Mouse (Mus musculus): ENCODE measurements at regions not wholly inside any gene's neighbourhood (a gene's known extent, or its start where the extent isn't known, plus 50 kb on each side); places are given as distances from the start of the nearest gene placed in this dataset.

DNA sequence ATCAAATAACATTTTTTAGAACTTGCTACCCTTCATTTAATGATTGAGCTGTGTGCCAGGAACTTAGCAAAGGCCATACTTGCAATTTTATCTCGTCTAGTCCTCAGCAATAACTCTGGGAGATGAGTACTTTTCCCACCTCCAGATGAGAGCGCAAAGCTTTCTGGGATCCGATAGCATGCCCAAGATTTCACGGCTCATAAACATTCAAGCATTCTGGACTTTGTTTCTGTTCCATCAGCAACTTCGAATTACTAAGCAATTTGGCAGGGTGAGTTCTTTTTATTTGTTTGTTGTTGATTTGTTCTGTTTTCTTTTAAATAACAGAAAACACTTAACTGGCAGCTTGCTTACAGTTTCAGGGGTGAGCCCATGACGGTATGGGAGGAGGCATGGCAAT lies 224.6 kb upstream of the Bmper start:
- H3K4me3 ChIP-seq (ENCODE audit: insufficient read depth in 1 of 2, low read depth in 2 of 2, low read length in 2 of 2): no peak overlapping the region
- no peaks in the 10 kb centered on the region for H3K9me3 ChIP-seq (ENCODE audit: control insufficient read depth, low read length)
- DNase-seq (ENCODE audit: low read depth in 3 of 3, low spot score in 3 of 3) (no peak), ATAC-seq (ENCODE audit: insufficient read depth) (no peak)
- H3K27me3 ChIP-seq (ENCODE audit: control insufficient read depth, insufficient read depth, low read length): no peaks in the 10 kb centered on the region
- no peak overlapping the region for H3K4me2 ChIP-seq (ENCODE audit: low read depth)
- no peak overlapping the region for H3K27ac ChIP-seq
- WGBS (ENCODE audit: insufficient replicate concordance): 66% methylated on average over 6 of the region's 6 CpGs
- no peaks in the 10 kb centered on the region for H3K4me1 ChIP-seq (replicated peaks; ENCODE audit: control insufficient read depth in 2 of 2, insufficient read depth in 2 of 2, low read length in 1 of 2)
- H3K36me3 ChIP-seq (replicated peaks; ENCODE audit: control insufficient read depth, insufficient read depth, low read depth): no peaks in the 10 kb centered on the region
- H3K9ac ChIP-seq (replicated peaks): no peak overlapping the region
- no peak for TF ChIP-seq EP300 (IDR thresholded peaks at IDR 0.05; ENCODE audit: low read depth)
- no peak for TF ChIP-seq CTCF (IDR thresholded peaks at IDR 0.05; ENCODE audit: low read depth)

DNA sequence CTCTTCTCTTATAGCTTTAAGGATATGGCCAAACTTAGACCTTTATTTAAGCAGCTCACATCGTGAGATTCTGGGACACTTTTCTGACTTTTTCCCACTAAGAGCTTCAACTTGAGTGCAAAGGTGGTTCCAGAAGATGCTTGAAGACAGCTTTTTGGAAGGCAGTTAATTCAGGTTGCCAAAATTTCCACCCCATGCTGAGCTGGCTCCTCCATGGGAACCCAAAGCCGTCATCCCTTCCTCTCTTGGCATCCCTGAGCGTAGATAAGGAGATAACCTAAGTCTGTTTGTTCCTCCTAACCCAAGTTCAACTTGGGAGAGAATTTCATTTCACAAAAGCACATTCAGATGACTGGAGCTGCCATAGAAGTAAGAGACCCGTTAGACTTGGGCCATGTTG lies 223.7 kb upstream of the Bmper start:
- no peak for ATAC-seq (ENCODE audit: insufficient read depth)
- TF ChIP-seq EP300 (IDR thresholded peaks at IDR 0.05; ENCODE audit: low read depth) (no peak), CTCF (IDR thresholded peaks at IDR 0.05; ENCODE audit: low read depth) (no peak)
- no peaks in the 10 kb centered on the region for H3K4me1 ChIP-seq (replicated peaks; ENCODE audit: control insufficient read depth in 2 of 2, insufficient read depth in 2 of 2, low read length in 1 of 2)
- H3K36me3 ChIP-seq (replicated peaks; ENCODE audit: control insufficient read depth, insufficient read depth, low read depth): no peaks in the 10 kb centered on the region
- no peak for DNase-seq (ENCODE audit: low read depth in 3 of 3, low spot score in 3 of 3)
- no peak overlapping the region for H3K4me3 ChIP-seq (ENCODE audit: insufficient read depth in 1 of 2, low read depth in 2 of 2, low read length in 2 of 2)
- no peak overlapping the region for H3K4me2 ChIP-seq (ENCODE audit: low read depth)
- no peak overlapping the region for H3K27ac ChIP-seq
- 47% methylated on average over 4 of the region's 4 CpGs for WGBS (ENCODE audit: insufficient replicate concordance)
- H3K9me3 ChIP-seq (ENCODE audit: control insufficient read depth, low read length): no peaks in the 10 kb centered on the region
- H3K9ac ChIP-seq (replicated peaks): no peak overlapping the region
- H3K27me3 ChIP-seq (ENCODE audit: control insufficient read depth, insufficient read depth, low read length): no peaks in the 10 kb centered on the region

DNA sequence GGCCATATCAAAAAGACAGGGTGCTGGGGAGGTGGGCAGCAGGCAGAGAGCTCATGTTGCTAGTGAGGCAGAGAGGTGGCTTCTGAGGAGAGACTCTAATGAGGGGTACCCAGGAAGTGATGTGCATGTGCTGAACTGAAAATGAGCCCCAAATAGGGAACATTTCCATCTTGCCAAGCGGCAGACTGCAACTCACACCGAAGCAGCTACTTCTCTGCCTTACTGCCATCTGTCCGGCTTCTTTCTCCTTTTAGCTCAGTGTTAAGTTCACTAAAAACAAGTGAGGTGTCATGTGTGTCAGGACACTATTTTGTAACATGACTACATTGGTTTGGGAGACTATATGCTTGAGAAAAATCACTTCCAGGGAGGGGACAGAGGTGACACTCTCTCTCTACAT lies 222.7 kb upstream of the Bmper start:
- WGBS (ENCODE audit: insufficient replicate concordance): 71% methylated on average over 3 of the region's 3 CpGs
- Histone ChIP-seq H3K4me1 (replicated peaks; ENCODE audit: control insufficient read depth in 2 of 2, insufficient read depth in 2 of 2, low read length in 1 of 2) (no peaks in the 10 kb centered on the region), H3K9me3 (ENCODE audit: control insufficient read depth, low read length) (no peaks in the 10 kb centered on the region), H3K9ac (replicated peaks) (no peak overlapping the region), H3K4me3 (ENCODE audit: insufficient read depth in 1 of 2, low read depth in 2 of 2, low read length in 2 of 2) (no peak overlapping the region), H3K27ac (no peak overlapping the region), H3K4me2 (ENCODE audit: low read depth) (no peak overlapping the region), H3K36me3 (replicated peaks; ENCODE audit: control insufficient read depth, insufficient read depth, low read depth) (no peaks in the 10 kb centered on the region), H3K27me3 (ENCODE audit: control insufficient read depth, insufficient read depth, low read length) (no peaks in the 10 kb centered on the region)
- ATAC-seq (ENCODE audit: insufficient read depth): no peak
- DNase-seq (ENCODE audit: low read depth in 3 of 3, low spot score in 3 of 3): no peak
- TF ChIP-seq CTCF (IDR thresholded peaks at IDR 0.05; ENCODE audit: low read depth) (no peak), EP300 (IDR thresholded peaks at IDR 0.05; ENCODE audit: low read depth) (no peak)

DNA sequence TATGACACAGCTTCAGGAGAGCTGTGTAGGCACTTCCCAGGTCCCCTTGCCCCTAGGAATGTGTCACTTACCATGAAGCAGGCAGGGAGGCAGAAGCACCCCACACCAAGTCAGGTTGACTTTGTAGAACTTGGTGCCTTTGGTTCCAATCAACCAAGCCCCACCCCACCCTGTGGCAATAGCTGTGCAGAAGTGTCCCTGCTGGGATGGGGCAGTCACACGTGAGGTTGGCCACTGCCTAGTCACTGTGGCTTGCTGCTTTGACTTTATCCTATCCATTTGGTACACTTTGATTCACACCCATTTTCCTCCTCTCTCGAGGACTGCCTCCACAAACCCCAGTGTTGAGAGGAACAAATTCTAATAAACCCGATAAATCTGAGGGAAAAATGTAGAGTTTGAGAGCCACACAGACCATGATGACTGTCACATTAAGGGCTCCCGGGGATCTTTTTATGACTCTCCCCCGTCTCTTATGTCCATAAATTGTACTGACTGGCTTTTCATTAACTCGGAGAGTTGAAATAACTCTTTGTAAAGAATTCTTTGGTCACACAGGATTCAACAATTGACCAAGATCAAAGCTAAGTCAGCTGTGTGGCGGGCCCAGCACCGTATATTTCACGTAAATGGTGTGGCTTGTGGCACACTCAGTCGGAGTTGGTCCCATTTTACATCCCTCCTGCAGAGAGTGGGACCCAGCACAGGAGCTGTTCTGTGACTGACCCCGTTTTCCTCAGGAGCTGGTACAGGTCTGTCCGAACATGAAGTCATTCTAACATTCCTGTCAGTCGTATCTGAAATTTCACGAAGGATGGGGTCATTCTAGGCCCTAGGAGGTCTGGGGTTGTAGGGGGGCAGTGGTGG lies 219.4 kb upstream of the Bmper start:
- no peak for ATAC-seq (ENCODE audit: insufficient read depth)

DNA sequence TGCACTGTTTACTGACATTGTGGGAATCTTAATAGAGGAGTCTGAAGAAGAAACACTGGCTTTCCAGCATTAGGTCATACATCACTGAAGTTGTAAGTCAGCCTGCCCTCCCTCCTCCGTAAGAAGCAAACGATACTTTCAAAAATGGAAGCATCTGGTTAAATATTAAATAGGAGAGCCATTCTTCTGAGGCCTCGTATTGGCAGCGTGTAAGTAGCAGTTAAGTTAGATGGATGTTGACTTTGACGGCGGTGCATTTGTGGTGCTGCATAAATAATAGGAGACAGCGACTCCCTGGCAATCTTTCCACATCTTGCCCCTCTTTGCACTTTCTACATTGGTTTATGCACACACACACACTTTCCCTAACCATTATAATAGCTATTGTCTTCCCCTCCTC lies 217.9 kb upstream of the Bmper start:
- ATAC-seq (ENCODE audit: insufficient read depth): no peak
- Histone ChIP-seq H3K4me1 (replicated peaks; ENCODE audit: control insufficient read depth in 2 of 2, insufficient read depth in 2 of 2, low read length in 1 of 2) (no peaks in the 10 kb centered on the region; a peak in 1 of 4 replicates), H3K4me3 (ENCODE audit: insufficient read depth in 1 of 2, low read depth in 2 of 2, low read length in 2 of 2) (no peak overlapping the region), H3K9ac (replicated peaks) (no peak overlapping the region), H3K27me3 (ENCODE audit: control insufficient read depth, insufficient read depth, low read length) (no peaks in the 10 kb centered on the region), H3K9me3 (ENCODE audit: control insufficient read depth, low read length) (no peaks in the 10 kb centered on the region), H3K4me2 (ENCODE audit: low read depth) (no peak overlapping the region), H3K36me3 (replicated peaks; ENCODE audit: control insufficient read depth, insufficient read depth, low read depth) (no peaks in the 10 kb centered on the region), H3K27ac (no peak overlapping the region)
- 68% methylated on average over 7 of the region's 7 CpGs for WGBS (ENCODE audit: insufficient replicate concordance)
- DNase-seq (ENCODE audit: low read depth in 3 of 3, low spot score in 3 of 3): no peak
- no peak for TF ChIP-seq CTCF (IDR thresholded peaks at IDR 0.05; ENCODE audit: low read depth)
- no peak for TF ChIP-seq EP300 (IDR thresholded peaks at IDR 0.05; ENCODE audit: low read depth)

More for the DNA sequence above, 219.4 kb upstream of the Bmper start:
- Histone ChIP-seq H3K36me3 (replicated peaks; ENCODE audit: control insufficient read depth, insufficient read depth, low read depth) (no peaks in the 10 kb centered on the region), H3K27me3 (ENCODE audit: control insufficient read depth, insufficient read depth, low read length) (no peaks in the 10 kb centered on the region), H3K4me2 (ENCODE audit: low read depth) (no peak overlapping the region), H3K9me3 (ENCODE audit: control insufficient read depth, low read length) (no peaks in the 10 kb centered on the region), H3K4me1 (replicated peaks; ENCODE audit: control insufficient read depth in 2 of 2, insufficient read depth in 2 of 2, low read length in 1 of 2) (no peaks in the 10 kb centered on the region; a peak in 1 of 4 replicates), H3K27ac (no peak overlapping the region), H3K4me3 (ENCODE audit: insufficient read depth in 1 of 2, low read depth in 2 of 2, low read length in 2 of 2) (no peak overlapping the region), H3K9ac (replicated peaks) (no peak overlapping the region)
- no peak for DNase-seq (ENCODE audit: low read depth in 3 of 3, low spot score in 3 of 3)
- TF ChIP-seq EP300 (IDR thresholded peaks at IDR 0.05; ENCODE audit: low read depth): no peak
- TF ChIP-seq CTCF (IDR thresholded peaks at IDR 0.05; ENCODE audit: low read depth): no peak
- 65% methylated on average over 14 of the region's 14 CpGs for WGBS (ENCODE audit: insufficient replicate concordance)

Data from liver, embryonic 14.5 days (tissue).